Mouse (Mus musculus): ENCODE results near the gene Adtrp.

DNA sequence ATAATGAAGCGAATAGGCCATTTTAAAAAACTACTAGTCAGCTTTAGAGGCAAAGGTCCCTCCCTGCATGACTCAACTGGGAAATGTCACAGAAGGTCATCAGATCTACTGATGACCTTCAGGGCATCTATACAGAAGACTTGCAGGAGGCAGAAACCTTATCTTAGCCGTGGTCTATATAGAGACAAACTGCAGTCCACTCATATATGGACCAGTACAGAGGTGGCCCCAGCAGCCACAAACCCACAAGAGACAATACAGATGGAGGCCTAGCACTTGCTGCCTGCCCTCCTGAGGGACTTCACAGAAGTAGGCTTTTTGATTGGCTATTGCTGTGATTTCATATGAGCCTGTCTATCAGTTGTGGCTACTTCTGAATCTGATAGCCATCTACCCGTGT lies 85.5 kb downstream of the Adtrp start:
- TF ChIP-seq CTCF (IDR thresholded peaks at IDR 0.05; ENCODE audit: low read depth) (no peak), EP300 (IDR thresholded peaks at IDR 0.05; ENCODE audit: low read depth) (no peak)
